Mouse (Mus musculus): ENCODE results near the gene Psmd13.

Psmd13 gene

GRCm38 (mm10) chr7:140907131-140907530 is 25.4 kb downstream of the Psmd13 start:
- no peak for DNase-seq (ENCODE audit: low spot score in 2 of 2)

- DNase-seq (ENCODE audit: low spot score in 2 of 2): no peak
These were observed 25.9 kb downstream of the Psmd13 start for GRCm38 (mm10) chr7:140907697-140908096.

GRCm38 (mm10) chr7:140908181-140908580 is 26.4 kb downstream of the Psmd13 start:
- DNase-seq (ENCODE audit: low spot score in 2 of 2): no peak

GRCm38 (mm10) chr7:140908634-140909107 is 26.9 kb downstream of the Psmd13 start:
- peak; percentile 63 to 78 for DNase-seq (ENCODE audit: low spot score in 2 of 2)

GRCm38 (mm10) chr7:140912293-140912692 is 30.5 kb downstream of the Psmd13 start:
- no peak for DNase-seq (ENCODE audit: low spot score in 2 of 2)

GRCm38 (mm10) chr7:140912846-140913482 is 31.2 kb downstream of the Psmd13 start:
- DNase-seq (ENCODE audit: low spot score in 2 of 2): no peak

GRCm38 (mm10) chr7:140914031-140914690 is 32.4 kb downstream of the Psmd13 start:
- DNase-seq (ENCODE audit: low spot score in 2 of 2): no peak

- DNase-seq (ENCODE audit: low spot score in 2 of 2): no peak
These were observed 38.1 kb downstream of the Psmd13 start for GRCm38 (mm10) chr7:140919911-140920310.

GRCm38 (mm10) chr7:140920418-140921029 is 38.8 kb downstream of the Psmd13 start, which contains the start of gene Nlrp6:
Gene Nlrp6, plus strand, starts transcription at chr7:140920902.
- DNase-seq (ENCODE audit: low spot score in 2 of 2): no peak

- no peak for DNase-seq (ENCODE audit: low spot score in 2 of 2)
These were observed 39.6 kb downstream of the Psmd13 start for GRCm38 (mm10) chr7:140921225-140921975.

GRCm38 (mm10) chr7:140922398-140923069 is 40.8 kb downstream of the Psmd13 start:
- DNase-seq (ENCODE audit: low spot score in 2 of 2): no peak

GRCm38 (mm10) chr7:140923070-140923775 is 41.5 kb downstream of the Psmd13 start:
- no peak for DNase-seq (ENCODE audit: low spot score in 2 of 2)

- DNase-seq (ENCODE audit: low spot score in 2 of 2): no peak
These were observed 45.4 kb downstream of the Psmd13 start for GRCm38 (mm10) chr7:140927181-140927580.

- DNase-seq (ENCODE audit: low spot score in 2 of 2): no peak
These were observed 56.7 kb downstream of the Psmd13 start for GRCm38 (mm10) chr7:140938436-140938835.

GRCm38 (mm10) chr7:140938896-140939295 is 57.1 kb downstream of the Psmd13 start:
- DNase-seq (ENCODE audit: low spot score in 2 of 2): no peak

GRCm38 (mm10) chr7:140939669-140940171 is 58.0 kb downstream of the Psmd13 start:
- DNase-seq (ENCODE audit: low spot score in 2 of 2): no peak

- DNase-seq (ENCODE audit: low spot score in 2 of 2): peak; percentile 66 to 76
These were observed 59.7 kb downstream of the Psmd13 start, which contains the start of gene Pgghg for GRCm38 (mm10) chr7:140941222-140942051. Gene Pgghg, plus strand, starts transcription at chr7:140941391.

GRCm38 (mm10) chr7:140942341-140942740 is 60.6 kb downstream of the Psmd13 start:
- DNase-seq (ENCODE audit: low spot score in 2 of 2): no peak

GRCm38 (mm10) chr7:140942811-140943210 is 61.0 kb downstream of the Psmd13 start:
- DNase-seq (ENCODE audit: low spot score in 2 of 2): no peak

- DNase-seq (ENCODE audit: low spot score in 2 of 2): no peak
These were observed 61.6 kb downstream of the Psmd13 start for GRCm38 (mm10) chr7:140943356-140943755.

All from thymus, postnatal 10 days (tissue).